Mouse (Mus musculus) gastrocnemius, adult 18-20 months (tissue): ENCODE results near the gene Aga. TPM values are rescaled to one million over a fixed set of nuclear protein-coding genes. Genes with fewer than 3 reads are reported as not detected.
"Not testable (repeated sequence)": the region's sequence is repeated elsewhere in the genome, so short reads cannot be mapped to it uniquely, and the experiment has no call there.

Experiments used
- DNase-seq: peaks from one replicate; pipeline ENCODE4 v3.0.0; 2021; ENCODE audit warnings: low spot score
- long read RNA-seq, 2 experiments: library from polyadenylated mRNA; stranded (forward); transcript quantifications; one replicate each; pipeline ENCODE4 v2.0.0; 2021
- total RNA-seq, 2 experiments: library from RNA; stranded (reverse); gene quantifications; 2 replicates each; pipeline ENCODE4 v1.2.3; 2021

Aga gene
- total RNA-seq, result 10 to 100 TPM in 1 of 2 experiments, 1 to 10 TPM in 1; 9.7 to 12.2 TPM
- long read RNA-seq, experiment 1, transcript Aga-201 (9 exons, 1,181 nt), result major isoform, 18 of 20 reads
- long read RNA-seq, experiment 1, partial matches to known transcripts, result 0 of 20 reads
- long read RNA-seq, experiment 1, other reads (novel, unspliced or antisense), result 1 of 20 reads
- long read RNA-seq, experiment 2, transcript Aga-201 (9 exons, 1,181 nt), result major isoform, 14 of 14 reads
- long read RNA-seq, experiment 2, partial matches to known transcripts, result 0 of 14 reads
- long read RNA-seq, experiment 2, other reads (novel, unspliced or antisense), result 0 of 14 reads

GRCm38 (mm10) chr8:53511551-53512127 is at the start of gene Aga:
Gene Aga (plus strand): TSS chr8:53511727.
- peak; percentile 89 for DNase-seq

- DNase-seq, result no peak
Observed at GRCm38 (mm10) chr8:53489063-53489462, 22.5 kb upstream of the Aga start.

GRCm38 (mm10) chr8:53496216-53496615 is 15.3 kb upstream of the Aga start:
- DNase-seq, result no peak

GRCm38 (mm10) chr8:53496885-53497326 is 14.6 kb upstream of the Aga start:
- DNase-seq, result no peak

- not testable (repeated sequence) for DNase-seq
Observed at GRCm38 (mm10) chr8:53538049-53538448, 26.5 kb downstream of the Aga start.

- no peak for DNase-seq
Observed at GRCm38 (mm10) chr8:53539585-53539984, 28.1 kb downstream of the Aga start.

- no peak for DNase-seq
Observed at GRCm38 (mm10) chr8:53562441-53563040, 51.0 kb downstream of the Aga start.

- no peak for DNase-seq
Observed at GRCm38 (mm10) chr8:53566223-53566622, 54.7 kb downstream of the Aga start.

Other genes with a start within 250 kb of the Aga start
- gene Neil3, start 127.3 kb downstream of the Aga start, total RNA-seq, result not detected